Mouse (Mus musculus) megakaryocyte, embryonic 14.5 days (primary cell): ENCODE data around the gene Lrmda. TPM values are rescaled to one million over a fixed set of nuclear protein-coding genes. Genes with fewer than 3 reads are reported as not detected.

Source experiments
- H3K27me3 ChIP-seq: replicated peaks from 2 replicates; pipeline ENCODE3; 2012; ENCODE audit warnings: inconsistent platforms
- H3K36me3 ChIP-seq: replicated peaks from 2 replicates; pipeline ENCODE3; 2012; ENCODE audit warnings: low read length, inconsistent platforms, mixed read lengths
- H3K4me1 ChIP-seq: 2 replicates; pipeline ENCODE4 v1.6.1; 2012; ENCODE audit warnings: inconsistent platforms
- H3K4me3 ChIP-seq: replicated peaks from 2 replicates; pipeline ENCODE3; 2012; ENCODE audit warnings: moderate library complexity, mild to moderate bottlenecking, inconsistent platforms
- H3K9me3 ChIP-seq: 2 replicates; pipeline ENCODE4 v1.6.1; 2012; ENCODE audit warnings: inconsistent platforms
- FLI1 ChIP-seq: IDR thresholded peaks from 2 replicates; pipeline ENCODE4 v1.6.1; 2012; ENCODE audit warnings: low read length, inconsistent platforms, mixed read lengths
- GATA1 ChIP-seq: IDR thresholded peaks from 3 replicates; pipeline ENCODE4 v1.6.1; 2012; ENCODE audit warnings: mixed read lengths, low read length, inconsistent platforms, borderline replicate concordance
- polyA plus RNA-seq: library from polyadenylated mRNA; stranded (reverse); fragments of >175 nt; gene quantifications from 2 replicates; pipeline ENCODE4 v1.2.3, GENCODE M21; 2012; ENCODE audit warnings: low replicate concordance; ENCODE audit not compliant: insufficient read depth

The Lrmda gene
- polyA plus RNA-seq, 1 experiment: 7.1 TPM

DNA sequence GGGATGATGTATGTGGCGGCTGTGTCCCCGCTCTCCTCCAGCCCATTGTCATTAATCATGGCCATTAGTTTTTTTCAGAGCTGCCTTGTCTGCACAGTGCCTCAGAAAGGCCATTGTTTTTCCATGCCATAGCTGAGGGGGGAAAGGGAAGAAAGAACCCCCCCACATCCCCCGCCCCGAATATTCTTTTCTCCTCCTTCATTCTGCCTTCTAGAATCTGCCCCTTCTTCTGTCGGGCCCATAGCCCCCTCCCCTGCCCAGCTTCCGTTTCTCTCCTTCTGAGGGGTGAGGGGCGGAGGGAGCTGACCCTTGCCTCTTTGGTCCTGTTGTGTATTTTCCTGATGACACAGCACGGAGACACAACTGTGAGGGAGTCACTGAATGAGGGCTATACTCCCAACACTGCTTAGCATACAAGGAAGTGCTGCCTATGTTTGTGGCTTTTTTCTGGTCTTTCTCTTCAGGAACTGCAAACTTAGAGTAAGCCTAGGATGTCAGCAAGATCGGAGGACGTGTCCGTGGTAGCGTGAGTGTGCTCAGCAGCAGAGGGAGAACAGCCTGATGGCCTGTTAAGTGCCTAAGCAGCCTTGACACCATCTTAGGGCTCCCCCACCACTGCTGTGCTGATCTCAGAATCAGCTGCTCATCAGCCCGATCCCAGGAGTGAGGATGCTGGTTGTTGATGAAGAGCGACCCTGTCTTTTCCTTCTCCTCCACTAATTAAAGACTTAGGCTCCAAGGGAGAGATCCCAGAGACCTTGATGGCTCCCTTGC, 149.5 kb downstream of the Lrmda start:
- TF ChIP-seq FLI1: no peak
- TF ChIP-seq GATA1: no peak
- H3K9me3 ChIP-seq: no peaks in the 10 kb centered on the region
- H3K36me3 ChIP-seq: no peaks in the 10 kb centered on the region
- peak overlapping the region; percentile 3 for H3K4me3 ChIP-seq
- no peaks in the 10 kb centered on the region for H3K27me3 ChIP-seq
- H3K4me1 ChIP-seq: peaks cover 13% of the 10 kb centered on the region; the same call in 1 of the 2 replicates

DNA sequence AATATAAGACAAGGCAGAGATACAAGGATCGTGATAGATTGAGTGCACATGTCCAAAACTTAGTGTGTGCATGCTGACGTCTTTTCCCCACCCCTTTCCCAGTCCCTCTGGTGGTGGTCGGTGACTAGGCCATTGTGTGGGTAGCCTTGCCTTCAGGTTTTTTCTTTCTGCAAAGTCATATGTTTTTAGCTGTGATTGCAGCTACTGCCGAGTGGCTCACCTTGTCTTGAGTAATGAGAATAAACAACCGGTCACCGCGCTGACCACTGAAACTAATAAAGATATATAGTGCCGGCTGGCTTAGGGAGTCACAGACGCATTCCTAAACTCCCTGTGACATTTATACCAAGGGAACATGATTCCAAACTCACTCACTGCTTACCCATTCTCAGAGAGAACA, 155.2 kb downstream of the Lrmda start:
- Histone ChIP-seq H3K27me3 (no peaks in the 10 kb centered on the region), H3K36me3 (no peaks in the 10 kb centered on the region), H3K9me3 (0 out of 2 replicates have a peak, but pooled peaks cover 4% of the 10 kb centered on the region), H3K4me3 (no peak overlapping the region), H3K4me1 (0 out of 2 replicates have a peak, but pooled peaks cover 7% of the 10 kb centered on the region)
- TF ChIP-seq FLI1 (no peak), GATA1 (no peak)

DNA sequence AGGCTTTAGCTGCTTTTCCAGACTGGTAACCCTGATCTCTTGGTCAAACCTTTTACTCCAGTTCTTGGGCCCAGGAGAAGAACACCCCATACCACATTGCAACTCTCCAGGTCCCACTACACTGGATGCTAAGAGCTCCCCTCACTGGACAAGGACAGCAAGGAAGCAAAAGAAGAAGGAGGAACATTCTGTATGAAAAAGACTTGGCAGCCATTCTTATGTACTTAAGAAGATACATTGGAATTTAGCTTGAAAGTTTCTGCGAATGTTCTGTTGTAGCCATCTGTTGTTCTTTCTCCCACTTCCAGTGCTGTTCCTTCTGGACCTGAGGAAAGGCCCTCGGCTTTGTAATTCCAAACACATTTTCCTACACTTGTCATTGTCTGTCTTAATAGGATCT, 160.2 kb downstream of the Lrmda start:
- peaks cover 28% of the 10 kb centered on the region for H3K4me1 ChIP-seq
- no peak for TF ChIP-seq FLI1
- no peak for TF ChIP-seq GATA1
- H3K27me3 ChIP-seq: no peaks in the 10 kb centered on the region
- 0 out of 2 replicates have a peak, but pooled peaks cover 4% of the 10 kb centered on the region for H3K9me3 ChIP-seq
- H3K36me3 ChIP-seq: no peaks in the 10 kb centered on the region
- no peak overlapping the region for H3K4me3 ChIP-seq

DNA sequence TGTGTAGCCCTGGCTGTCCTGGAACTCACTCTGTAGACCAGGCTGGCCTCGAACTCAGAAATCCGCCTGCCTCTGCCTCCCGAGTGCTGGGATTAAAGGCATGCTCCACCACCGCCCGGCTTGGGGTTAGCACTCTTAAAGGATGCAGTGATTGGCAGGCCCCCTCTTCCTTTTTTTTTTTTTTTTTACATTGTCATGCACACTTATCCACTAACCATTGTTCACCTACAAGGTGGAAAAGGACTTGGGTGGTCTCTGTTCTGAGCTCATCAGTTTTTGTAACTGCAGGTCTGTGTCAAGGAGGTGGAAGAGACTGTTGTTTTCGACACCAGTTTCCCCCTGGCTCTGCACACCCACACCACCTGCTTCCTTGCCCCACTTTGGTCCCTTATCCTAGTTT, 162.0 kb downstream of the Lrmda start:
- Histone ChIP-seq H3K4me1 (peaks cover 40% of the 10 kb centered on the region), H3K36me3 (no peaks in the 10 kb centered on the region), H3K27me3 (no peaks in the 10 kb centered on the region), H3K4me3 (no peak overlapping the region), H3K9me3 (0 out of 2 replicates have a peak, but pooled peaks cover 4% of the 10 kb centered on the region)
- TF ChIP-seq GATA1 (no peak), FLI1 (no peak)

DNA sequence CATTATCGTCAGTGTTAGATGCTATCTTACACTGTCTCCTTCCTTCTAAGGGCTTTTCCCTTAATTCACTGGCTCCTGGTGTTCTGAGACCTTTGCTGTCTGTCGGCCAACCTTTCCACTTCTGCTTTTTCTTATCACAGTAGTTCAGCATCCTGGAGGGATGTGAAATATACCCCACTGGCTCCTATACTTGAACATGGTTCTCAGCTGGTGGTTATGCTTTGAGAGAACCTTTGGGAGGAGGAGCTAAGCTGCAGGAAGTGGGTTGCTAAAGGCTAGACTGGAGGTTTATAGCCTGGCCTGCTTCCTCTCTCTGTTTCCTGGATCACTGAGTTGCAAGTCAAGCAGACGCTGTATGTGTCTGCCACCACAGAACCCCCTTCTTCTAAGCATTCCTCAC, 163.7 kb downstream of the Lrmda start:
- Histone ChIP-seq H3K36me3 (no peaks in the 10 kb centered on the region), H3K4me3 (peak overlapping the region; percentile 29), H3K9me3 (no peaks in the 10 kb centered on the region), H3K4me1 (peaks cover 40% of the 10 kb centered on the region), H3K27me3 (no peaks in the 10 kb centered on the region)
- TF ChIP-seq GATA1: no peak
- TF ChIP-seq FLI1: peak; percentile 36; the same call in 1 of the 2 replicates

DNA sequence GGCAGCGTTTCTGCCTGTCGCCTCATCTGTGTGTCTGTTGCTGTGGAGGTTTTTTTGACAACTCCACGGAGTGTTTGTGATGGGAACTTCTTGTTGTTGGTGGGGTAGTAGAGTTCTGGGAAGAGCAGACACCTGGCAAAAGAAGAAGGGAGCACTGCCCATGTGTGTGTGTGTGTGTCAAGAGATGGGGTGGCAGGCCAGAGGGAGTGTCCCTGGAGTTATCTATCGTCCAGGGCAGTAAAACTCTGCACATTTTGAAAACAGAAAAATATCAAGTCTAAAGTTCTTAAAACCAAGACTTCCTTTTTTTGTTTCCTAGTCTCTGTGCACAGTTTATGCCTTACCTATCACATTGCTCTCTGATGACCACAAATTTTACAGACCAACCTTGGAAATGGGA, 165.9 kb downstream of the Lrmda start:
- no peak for TF ChIP-seq GATA1
- no peak for TF ChIP-seq FLI1
- Histone ChIP-seq H3K9me3 (no peaks in the 10 kb centered on the region), H3K27me3 (no peaks in the 10 kb centered on the region), H3K4me1 (peaks cover 42% of the 10 kb centered on the region), H3K36me3 (no peaks in the 10 kb centered on the region), H3K4me3 (no peak overlapping the region)

DNA sequence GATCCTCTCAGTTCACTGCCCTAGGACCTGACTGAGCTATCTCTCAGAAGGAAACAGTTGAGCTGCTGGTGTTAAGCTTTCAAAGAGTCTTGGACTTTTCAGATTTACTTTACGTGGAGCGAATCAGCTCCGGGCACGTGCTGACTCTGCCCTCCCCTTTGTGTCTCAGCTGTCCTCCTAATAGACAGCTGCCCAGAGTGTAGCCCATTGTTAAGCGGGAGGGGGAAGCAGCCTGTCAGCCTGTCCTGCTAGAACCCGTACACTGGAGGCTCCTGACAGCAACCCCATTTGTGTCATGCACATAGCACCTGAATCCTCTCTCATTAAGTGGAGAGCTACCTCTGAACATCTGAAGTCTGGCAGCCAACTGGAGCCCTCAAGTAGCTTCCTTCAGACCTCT, 170.6 kb downstream of the Lrmda start:
- Histone ChIP-seq H3K4me1 (peaks cover 16% of the 10 kb centered on the region), H3K4me3 (no peak overlapping the region), H3K36me3 (no peaks in the 10 kb centered on the region), H3K27me3 (no peaks in the 10 kb centered on the region), H3K9me3 (no peaks in the 10 kb centered on the region)
- TF ChIP-seq GATA1 (no peak), FLI1 (no peak)

DNA sequence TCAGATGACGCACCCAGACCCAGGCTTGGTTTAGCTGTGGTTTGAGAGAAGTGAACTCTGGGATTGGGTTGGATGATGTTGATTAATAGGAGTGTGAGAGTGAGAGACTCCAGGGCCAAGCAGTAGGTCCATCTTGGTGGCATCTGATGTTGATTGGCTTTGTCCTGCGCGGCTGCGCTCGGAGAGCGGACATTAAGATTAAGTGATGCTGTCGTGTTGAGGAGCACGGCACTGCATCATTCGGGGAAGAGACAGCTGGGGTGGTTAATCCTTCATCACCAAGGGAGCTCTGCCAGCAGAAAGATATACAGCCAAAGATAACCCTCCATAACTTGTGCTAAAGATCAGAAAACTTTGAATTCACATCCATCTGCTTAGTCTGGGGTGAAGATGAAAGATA, 172.7 kb downstream of the Lrmda start:
- peaks cover 6% of the 10 kb centered on the region for H3K4me1 ChIP-seq
- H3K36me3 ChIP-seq: no peaks in the 10 kb centered on the region
- no peak for TF ChIP-seq FLI1
- no peak overlapping the region for H3K4me3 ChIP-seq
- no peaks in the 10 kb centered on the region for H3K9me3 ChIP-seq
- no peaks in the 10 kb centered on the region for H3K27me3 ChIP-seq

DNA sequence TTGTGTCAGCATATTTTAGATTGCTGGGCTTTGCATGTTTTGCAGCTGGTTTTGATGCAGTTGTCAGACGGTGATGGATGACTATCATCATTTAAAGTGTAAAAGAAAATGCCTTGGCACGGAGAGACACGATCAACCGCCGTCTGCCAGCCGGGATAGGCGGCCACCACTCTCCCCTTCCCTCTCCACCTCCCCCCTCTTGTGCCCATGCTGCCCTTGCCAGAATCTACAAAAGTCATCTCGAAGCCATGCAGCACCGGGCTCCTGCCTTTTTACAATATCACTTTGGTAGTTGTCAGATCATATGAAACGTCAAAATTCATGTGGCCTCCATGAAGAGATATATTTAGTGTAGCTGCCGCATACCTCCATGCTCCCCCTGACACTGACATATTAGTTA, 178.5 kb downstream of the Lrmda start:
- no peaks in the 10 kb centered on the region for H3K27me3 ChIP-seq
- H3K4me1 ChIP-seq: no peaks in the 10 kb centered on the region
- TF ChIP-seq FLI1 (no peak), GATA1 (no peak)
- H3K36me3 ChIP-seq: no peaks in the 10 kb centered on the region
- H3K9me3 ChIP-seq: no peaks in the 10 kb centered on the region
- no peak overlapping the region for H3K4me3 ChIP-seq

DNA sequence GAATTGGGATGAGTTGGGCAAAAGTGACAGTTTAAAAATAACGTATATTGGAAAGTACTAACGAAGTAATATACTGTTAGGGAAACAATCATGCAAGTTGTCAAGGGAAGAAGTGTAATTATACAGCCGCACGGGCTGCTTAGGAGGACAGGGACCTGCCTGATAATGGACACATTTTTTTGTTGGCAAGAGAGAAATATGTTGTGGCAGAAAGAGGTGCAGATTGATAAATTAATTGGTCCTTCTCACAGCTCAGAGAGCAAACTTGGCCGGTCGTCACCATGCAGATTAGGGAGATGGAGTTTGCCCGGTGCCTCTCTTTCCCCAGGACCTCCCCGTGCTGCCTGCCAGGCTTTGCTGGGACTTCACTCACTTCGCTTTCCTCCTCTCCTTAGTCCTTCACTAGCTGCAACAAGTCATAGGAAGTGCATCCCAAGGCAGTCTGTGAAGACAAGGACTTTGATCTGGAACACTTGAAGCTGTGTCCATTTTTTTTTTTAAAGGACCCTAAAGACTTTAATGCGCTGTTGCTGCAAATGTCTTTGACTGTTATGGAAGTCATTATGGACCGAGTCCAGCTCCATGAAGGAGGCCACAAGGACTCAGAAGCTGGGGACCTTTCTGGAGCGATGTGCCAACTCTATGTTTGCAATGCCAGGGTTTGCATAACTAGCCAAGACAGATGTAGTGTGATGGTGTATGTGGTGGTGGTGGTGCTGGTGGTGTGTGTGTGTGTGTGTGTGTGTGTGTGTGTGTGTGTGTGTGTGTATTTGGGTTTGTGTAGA, 179.3 kb downstream of the Lrmda start:
- Histone ChIP-seq H3K9me3 (no peaks in the 10 kb centered on the region), H3K36me3 (no peaks in the 10 kb centered on the region), H3K27me3 (no peaks in the 10 kb centered on the region), H3K4me1 (no peaks in the 10 kb centered on the region), H3K4me3 (no peak overlapping the region)
- TF ChIP-seq GATA1 (no peak), FLI1 (no peak)
